Mouse (Mus musculus) stomach, postnatal 0 days (tissue): ENCODE data around the gene Ralbp1.

Experiments used
- CTCF ChIP-seq: IDR thresholded peaks from 2 replicates; pipeline ENCODE4 v1.5.1; 2016; ENCODE audit warnings: antibody characterized with exemption, low read depth, mild to moderate bottlenecking, moderate library complexity
- EP300 ChIP-seq: optimal IDR thresholded peaks from 2 replicates; pipeline ENCODE3; 2016; ENCODE audit warnings: antibody characterized with exemption

- TF ChIP-seq CTCF, result no peak
- no peak for TF ChIP-seq EP300
These were observed 45.9 kb downstream of the Ralbp1 start for GRCm38 (mm10) chr17:65839541-65840256.
